Mouse (Mus musculus) heart, embryonic 16.5 days (tissue): ENCODE results near the gene 1700020L24Rik. TPM values are rescaled to one million over a fixed set of nuclear protein-coding genes. Genes with fewer than 3 reads are reported as not detected.

Experiments used
- ATAC-seq: fragments of 200-750 bp; cut with Nextera tagmentation; replicated peaks from 2 replicates; pipeline ENCODE4 v1.8.0; 2017; ENCODE audit warnings: moderate number of reproducible peaks; ENCODE audit not compliant: insufficient read depth, low FRiP score; ENCODE audit errors: extremely low read depth
- H3K27ac ChIP-seq: fragments of 300-500 bp; sonication (generic); 2 replicates; pipeline ENCODE4 v1.5.1; 2014; ENCODE audit warnings: mild to moderate bottlenecking, low read length, control low read depth, moderate library complexity
- H3K27me3 ChIP-seq: fragments of 300-500 bp; sonication (generic); 2 replicates; pipeline ENCODE4 v1.6.1; 2014; ENCODE audit warnings: low read length, mixed read lengths; ENCODE audit not compliant: control insufficient read depth, insufficient read depth
- H3K36me3 ChIP-seq: fragments of 300-500 bp; sonication (generic); 2 replicates; pipeline ENCODE4 v1.6.1; 2014; ENCODE audit not compliant: control insufficient read depth, insufficient read depth
- H3K4me1 ChIP-seq: fragments of 300-500 bp; sonication (generic); 2 replicates; pipeline ENCODE4 v1.6.1; 2014; ENCODE audit warnings: low read length, mixed read lengths; ENCODE audit not compliant: control insufficient read depth, insufficient read depth
- H3K4me2 ChIP-seq: fragments of 300-500 bp; sonication (generic); 2 replicates; pipeline ENCODE4 v1.6.1; 2014; ENCODE audit warnings: low read depth, mild to moderate bottlenecking, control low read depth, low read length
- H3K4me3 ChIP-seq: fragments of 300-500 bp; sonication (generic); 2 replicates; pipeline ENCODE4 v1.5.1; 2014; ENCODE audit warnings: mild to moderate bottlenecking, control low read depth, low read length
- H3K9ac ChIP-seq: fragments of 300-500 bp; sonication (generic); 2 replicates; pipeline ENCODE4 v1.6.1; 2014; ENCODE audit warnings: low read length, control low read depth
- H3K9me3 ChIP-seq: fragments of 300-500 bp; sonication (generic); replicated peaks from 2 replicates; pipeline ENCODE4 v1.6.1; 2016; ENCODE audit warnings: low read length; ENCODE audit not compliant: control insufficient read depth
- WGBS: fragments of 180-500 bp; shearing (Covaris S2); extraction: QIAGEN DNeasy Blood & Tissue Kit; methylation state at CpG from one replicate; pipeline ENCODE4 v1.1.7; 2014; 5-methylcytosine and 5-hydroxymethylcytosine counted together
- polyA plus RNA-seq: library from polyadenylated mRNA; unstranded; fragments of >200 nt; fragmentation: Nextera tagmentation; extraction: Ambion mirVana; gene quantifications from 2 replicates; pipeline ENCODE4 v1.2.1, GENCODE M21; 2015

1700020L24Rik gene
- polyA plus RNA-seq, 1 experiment from 2014 or later: 1.5 TPM

DNA sequence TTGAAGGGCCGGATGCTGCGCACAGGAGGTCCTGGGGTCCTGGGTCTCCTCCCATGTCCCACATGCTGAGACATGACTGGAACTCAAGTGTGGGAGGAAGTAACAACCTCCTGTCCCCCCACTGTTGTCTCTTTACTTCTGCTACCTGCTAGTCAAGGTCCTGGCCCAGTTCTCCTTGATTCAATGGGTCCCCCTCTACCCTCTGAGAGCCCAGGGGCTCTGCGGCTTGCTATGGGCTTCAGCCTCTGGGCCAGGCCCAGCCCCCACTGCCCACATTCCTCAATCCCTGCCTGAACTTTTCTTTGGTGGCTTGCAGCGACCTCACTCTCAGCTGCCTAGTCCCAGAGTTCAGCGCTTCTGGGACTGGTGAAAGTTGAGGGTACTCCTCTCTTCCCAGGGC is 8.1 kb upstream of the 1700020L24Rik start, which contains the start of gene Gas2l2:
Gene Gas2l2 (minus strand): TSS at position 101 of the 400 bp plus-strand sequence.
- no peak within 1 kb of the TSS for H3K4me3 ChIP-seq
- H3K4me2 ChIP-seq: peak within 1 kb of the TSS; percentile 6; the same call in 1 of the 2 replicates
- peaks cover 17% of the 10 kb centered on the region for H3K4me1 ChIP-seq
- H3K9ac ChIP-seq: no peak within 1 kb of the TSS
- 51% methylated on average over 5 of the region's 5 CpGs for WGBS
- peaks cover 7% of the 10 kb centered on the region; the same call in 1 of the 2 replicates for H3K27me3 ChIP-seq
- H3K36me3 ChIP-seq: no peaks in the 10 kb centered on the region
- no peaks in the 10 kb centered on the region for H3K9me3 ChIP-seq
- ATAC-seq: no peak
- H3K27ac ChIP-seq: no peak within 1 kb of the TSS

DNA sequence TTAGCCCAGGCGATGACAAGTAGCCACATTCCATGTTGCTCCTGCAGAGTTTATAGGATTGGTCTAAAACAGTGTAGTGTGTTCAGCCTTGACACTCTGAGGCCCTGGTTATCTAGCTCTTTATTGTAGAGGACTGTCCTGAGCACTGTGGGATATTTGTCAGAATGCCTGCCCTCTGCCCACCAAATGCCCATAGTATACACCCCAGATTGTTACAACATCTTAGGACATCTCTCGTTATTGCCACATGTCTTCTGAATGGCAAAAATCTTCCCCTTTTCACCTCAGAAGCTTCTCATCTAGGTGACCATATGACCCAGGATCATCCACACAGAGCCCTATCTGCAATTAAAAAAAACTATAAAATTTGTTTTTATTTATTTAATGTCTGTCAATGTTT is 4.9 kb upstream of the 1700020L24Rik start:
- no peak overlapping the region for H3K9ac ChIP-seq
- H3K27me3 ChIP-seq: peaks cover 3% of the 10 kb centered on the region
- H3K4me3 ChIP-seq: no peak overlapping the region
- peaks cover 17% of the 10 kb centered on the region for H3K4me1 ChIP-seq
- H3K9me3 ChIP-seq: no peaks in the 10 kb centered on the region
- H3K36me3 ChIP-seq: no peaks in the 10 kb centered on the region
- H3K27ac ChIP-seq: no peak overlapping the region
- no peak; the same call in 1 of the 2 replicates for ATAC-seq
- H3K4me2 ChIP-seq: no peak overlapping the region
- 53% methylated on average over 2 of the region's 2 CpGs for WGBS

DNA sequence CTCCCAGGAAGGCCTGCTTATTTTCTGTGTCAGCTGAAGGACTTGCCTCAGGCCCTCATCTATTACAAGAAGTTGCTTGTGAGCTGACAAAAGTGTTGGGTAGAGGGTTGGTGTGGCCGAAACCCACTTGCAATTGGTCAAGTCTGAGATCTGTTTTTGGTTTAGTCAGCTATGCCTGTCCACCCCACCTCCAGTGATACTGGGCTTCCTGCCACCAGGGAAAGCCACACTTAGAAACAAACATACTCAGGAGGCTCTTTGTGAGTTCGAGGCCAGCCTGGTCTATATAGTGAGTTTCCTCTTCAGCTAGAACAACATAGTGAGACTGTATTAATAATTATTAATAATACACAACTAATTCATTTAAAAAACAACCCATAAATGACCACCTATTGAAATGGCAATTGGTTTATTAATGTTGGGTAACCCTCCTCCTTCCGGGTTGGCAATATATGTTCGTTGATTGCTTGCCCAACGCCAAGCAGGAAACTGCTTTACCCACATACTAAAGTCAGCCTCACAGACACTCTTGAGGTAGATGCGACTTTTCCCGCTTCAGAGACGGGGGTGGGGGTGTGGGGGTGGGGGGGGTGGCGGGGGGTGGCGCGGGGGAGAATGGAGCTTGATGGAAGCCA is 2.1 kb downstream of the 1700020L24Rik start:
- Histone ChIP-seq H3K9me3 (no peaks in the 10 kb centered on the region), H3K9ac (peak overlapping the region; percentile 74; the same call in 1 of the 2 replicates), H3K27ac (no peak overlapping the region), H3K4me3 (peak overlapping the region; percentile 76), H3K4me1 (peaks cover 28% of the 10 kb centered on the region), H3K4me2 (peak overlapping the region; percentile 93), H3K36me3 (no peaks in the 10 kb centered on the region), H3K27me3 (peaks cover 26% of the 10 kb centered on the region)
- WGBS: 30% methylated on average over 11 of the region's 11 CpGs
- ATAC-seq: no peak

DNA sequence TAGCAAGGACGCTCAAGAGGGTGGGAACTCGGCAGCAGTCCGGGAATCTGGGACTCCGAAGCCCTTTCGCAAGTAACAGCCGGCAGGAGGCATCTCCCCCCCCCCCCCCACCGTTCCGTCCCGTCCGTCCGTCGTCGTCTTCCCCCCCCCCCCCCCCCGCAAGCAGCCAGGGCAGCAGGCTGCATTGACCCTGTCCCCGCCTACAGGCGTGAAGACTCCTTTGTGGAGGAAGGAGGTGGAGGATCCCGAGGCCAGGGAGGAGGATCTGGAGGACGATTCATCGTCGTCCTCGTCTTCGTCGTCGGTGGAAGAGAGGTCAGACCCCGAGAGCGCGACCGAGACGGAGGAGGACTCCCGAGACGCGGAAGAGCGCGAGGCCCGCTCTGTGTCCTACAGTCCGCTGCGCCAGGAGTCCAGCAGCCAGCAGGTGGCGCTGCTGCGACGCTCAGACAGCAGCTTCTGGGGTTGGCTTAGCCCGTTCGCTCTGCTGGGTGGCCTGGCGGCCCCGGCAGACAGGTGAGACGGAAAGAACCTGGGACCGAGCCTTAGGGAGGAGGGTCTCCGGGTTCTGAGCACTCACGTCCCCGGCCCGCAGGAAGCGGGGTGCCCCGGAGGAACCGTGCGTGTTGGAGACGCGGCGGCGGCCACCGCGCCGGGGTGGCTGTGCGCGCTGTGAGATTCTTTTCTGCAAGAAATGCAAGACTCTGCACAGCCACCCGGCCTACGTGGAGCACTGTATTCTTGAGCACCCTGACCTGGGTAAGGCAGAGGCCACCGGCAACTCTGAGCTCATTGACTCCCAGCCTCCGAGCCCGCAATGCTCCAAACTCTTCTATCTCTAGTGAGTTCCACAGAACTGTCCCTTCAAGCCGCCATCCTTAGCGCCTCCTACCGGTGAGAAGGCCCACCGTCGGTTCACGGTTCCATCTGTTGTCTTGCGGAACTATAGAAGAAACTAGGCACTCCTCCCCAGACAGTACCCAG is 2.9 kb downstream of the 1700020L24Rik start:
- H3K9me3 ChIP-seq: no peaks in the 10 kb centered on the region
- H3K27ac ChIP-seq: peak overlapping the region; percentile 68
- peak; percentile 91 for ATAC-seq
- H3K27me3 ChIP-seq: peaks cover 30% of the 10 kb centered on the region
- H3K4me3 ChIP-seq: peak overlapping the region; percentile 76
- H3K9ac ChIP-seq: peak overlapping the region; percentile 74
- peaks cover 30% of the 10 kb centered on the region for H3K4me1 ChIP-seq
- no peaks in the 10 kb centered on the region for H3K36me3 ChIP-seq
- H3K4me2 ChIP-seq: peak overlapping the region; percentile 93
- WGBS: under 1% methylated on average over 63 of the region's 75 CpGs

DNA sequence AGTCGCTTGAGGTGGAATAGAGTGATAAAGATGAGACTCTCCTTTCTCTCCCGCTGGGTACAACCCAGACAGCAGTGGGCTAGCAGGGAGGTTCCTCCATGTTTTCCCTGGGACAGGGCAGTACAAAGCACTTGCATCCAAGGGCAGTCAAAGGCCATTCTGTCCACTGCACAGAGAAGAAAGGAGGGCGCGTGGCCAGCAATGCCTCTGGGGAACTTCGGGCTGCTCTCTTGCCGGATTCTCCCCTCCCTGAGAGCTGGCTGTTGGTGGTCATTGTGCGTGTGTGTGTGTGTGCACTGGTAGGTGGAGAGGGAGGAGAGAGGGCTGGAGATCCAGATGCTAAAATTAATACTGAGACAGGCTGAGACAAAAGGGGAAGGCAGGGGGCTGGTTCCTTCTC is 3.8 kb downstream of the 1700020L24Rik start:
- Histone ChIP-seq H3K4me1 (peaks cover 30% of the 10 kb centered on the region), H3K27ac (peak overlapping the region; percentile 68), H3K4me3 (peak overlapping the region; percentile 76), H3K4me2 (peak overlapping the region; percentile 93), H3K9ac (peak overlapping the region; percentile 74; the same call in 1 of the 2 replicates), H3K27me3 (peaks cover 33% of the 10 kb centered on the region), H3K36me3 (no peaks in the 10 kb centered on the region), H3K9me3 (no peaks in the 10 kb centered on the region)
- peak; percentile 28 for ATAC-seq
- 23% methylated on average over 7 of the region's 7 CpGs for WGBS

DNA sequence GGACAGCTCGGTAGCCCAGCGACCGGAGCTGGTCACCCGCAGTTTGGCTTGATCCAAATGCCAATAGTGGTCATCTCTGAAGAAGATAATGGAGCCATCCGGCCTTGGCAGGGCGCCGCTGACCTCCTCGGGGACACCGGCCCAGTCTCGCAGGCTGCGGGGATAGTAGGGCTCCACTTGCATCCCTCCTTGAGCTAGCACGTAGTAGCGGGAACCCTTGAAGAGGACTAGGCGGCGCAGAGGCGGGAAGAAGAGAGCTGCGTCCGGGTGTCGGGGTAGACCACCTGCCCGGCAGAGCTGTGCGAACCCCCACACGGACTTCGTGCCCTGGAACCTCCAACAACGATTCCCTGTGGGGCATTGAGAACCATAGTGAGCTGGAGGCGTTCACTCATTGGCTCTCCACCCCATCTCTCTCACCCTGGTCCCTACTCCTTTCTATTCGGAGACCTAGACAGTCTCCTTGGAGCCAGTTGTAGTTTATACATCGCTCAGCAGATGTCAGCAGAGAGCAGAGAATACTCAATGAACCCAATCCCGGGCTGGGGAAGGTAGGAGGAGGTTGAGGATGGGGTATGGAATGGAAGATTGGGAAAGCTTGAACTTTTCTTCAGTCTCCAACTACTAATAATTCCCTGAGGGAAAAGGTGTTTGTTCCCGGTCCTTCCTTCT is 5.3 kb downstream of the 1700020L24Rik start:
- Histone ChIP-seq H3K4me1 (peaks cover 39% of the 10 kb centered on the region), H3K4me3 (peak overlapping the region; percentile 40), H3K36me3 (no peaks in the 10 kb centered on the region), H3K27me3 (peaks cover 33% of the 10 kb centered on the region), H3K27ac (no peak overlapping the region), H3K9me3 (no peaks in the 10 kb centered on the region), H3K9ac (peak overlapping the region; percentile 55), H3K4me2 (peak overlapping the region; percentile 66)
- WGBS: 12% methylated on average over 29 of the region's 29 CpGs
- ATAC-seq: 0 out of 2 replicates have a peak, but pooled peaks have one; percentile 21

DNA sequence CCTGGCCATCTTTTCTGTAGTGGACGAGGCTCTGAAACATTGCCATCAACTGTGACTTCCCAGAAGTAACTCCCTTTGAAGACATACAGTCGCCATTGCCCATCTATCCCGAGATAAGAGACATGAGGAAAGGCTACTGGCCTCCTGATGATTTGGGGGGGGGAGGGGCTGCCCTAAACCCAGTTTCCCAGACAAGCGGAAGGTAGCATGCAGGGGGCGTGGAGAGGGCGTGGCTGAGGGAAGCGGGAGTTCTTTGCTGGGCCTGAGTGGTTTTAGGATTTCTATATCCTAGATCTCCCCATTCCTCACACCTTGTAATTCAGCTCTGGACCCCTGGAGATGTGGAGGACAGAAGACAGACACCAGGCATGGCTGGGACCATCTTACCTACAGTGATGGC is 6.3 kb downstream of the 1700020L24Rik start:
- Histone ChIP-seq H3K36me3 (no peaks in the 10 kb centered on the region), H3K9ac (no peak overlapping the region), H3K27ac (no peak overlapping the region), H3K4me3 (no peak overlapping the region), H3K9me3 (no peaks in the 10 kb centered on the region), H3K4me1 (peaks cover 50% of the 10 kb centered on the region), H3K4me2 (no peak overlapping the region), H3K27me3 (peaks cover 33% of the 10 kb centered on the region)
- WGBS: 13% methylated on average over 7 of the region's 7 CpGs
- no peak for ATAC-seq

DNA sequence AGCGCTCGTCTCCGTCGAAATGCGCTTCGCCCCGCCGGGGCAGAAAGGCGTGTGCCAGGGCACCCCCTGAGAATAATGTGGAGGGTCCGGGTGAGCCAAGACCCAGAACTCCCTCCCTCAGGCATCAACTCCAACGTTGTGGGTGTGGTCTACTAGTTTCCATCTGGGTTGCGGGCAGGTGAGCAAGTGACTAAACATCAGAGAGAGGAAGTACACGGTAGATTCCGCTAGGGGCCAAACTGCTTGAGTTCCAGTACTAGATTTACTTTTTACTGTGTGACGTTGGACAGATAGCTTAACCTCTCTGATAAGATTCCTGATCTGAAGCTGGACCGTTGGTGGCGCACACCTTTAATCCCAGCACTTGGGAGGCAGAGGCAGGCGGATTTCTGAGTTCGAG is 7.5 kb downstream of the 1700020L24Rik start:
- Histone ChIP-seq H3K4me2 (peak overlapping the region; percentile 63), H3K9ac (peak overlapping the region; percentile 31), H3K27me3 (peaks cover 33% of the 10 kb centered on the region), H3K36me3 (no peaks in the 10 kb centered on the region), H3K4me3 (peak overlapping the region; percentile 33), H3K27ac (no peak overlapping the region), H3K9me3 (no peaks in the 10 kb centered on the region), H3K4me1 (peaks cover 61% of the 10 kb centered on the region)
- WGBS: 25% methylated on average over 19 of the region's 19 CpGs
- no peak for ATAC-seq
